Mouse (Mus musculus): Measurements from ENCODE around the gene Gemin7.

The Gemin7 gene

DNA sequence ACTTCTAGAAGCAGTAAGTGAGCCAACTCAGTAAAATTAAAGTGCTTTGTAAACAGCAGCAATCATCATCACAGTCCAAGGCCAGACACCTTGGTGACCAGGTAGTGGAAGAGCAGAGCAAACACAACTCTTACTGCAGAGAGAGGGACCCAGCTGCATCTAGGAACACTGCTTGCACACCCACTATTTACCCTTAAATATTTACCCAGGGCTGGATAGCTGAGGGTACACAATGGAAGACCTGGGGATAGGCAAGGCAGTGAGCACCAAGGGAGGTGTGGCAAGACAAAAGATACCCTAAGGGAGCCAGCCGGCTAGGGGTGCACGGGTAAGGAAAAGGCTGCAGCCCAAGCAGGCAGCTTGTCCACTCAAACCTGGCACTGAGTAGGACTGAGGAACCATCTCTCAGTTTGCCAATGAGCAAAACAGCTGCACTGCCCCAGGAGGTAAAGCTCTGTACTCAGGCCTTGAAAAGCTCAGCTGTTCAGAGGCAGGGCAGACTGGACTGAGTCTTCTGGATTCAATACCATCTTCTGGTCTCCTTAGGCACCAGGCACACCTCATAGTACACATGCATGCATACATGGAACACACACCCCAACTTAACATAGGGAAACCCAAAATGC, 29.9 kb downstream of the Gemin7 start:
- in situ Hi-C loops (cut with MboI, MseI), result no loop called here

DNA sequence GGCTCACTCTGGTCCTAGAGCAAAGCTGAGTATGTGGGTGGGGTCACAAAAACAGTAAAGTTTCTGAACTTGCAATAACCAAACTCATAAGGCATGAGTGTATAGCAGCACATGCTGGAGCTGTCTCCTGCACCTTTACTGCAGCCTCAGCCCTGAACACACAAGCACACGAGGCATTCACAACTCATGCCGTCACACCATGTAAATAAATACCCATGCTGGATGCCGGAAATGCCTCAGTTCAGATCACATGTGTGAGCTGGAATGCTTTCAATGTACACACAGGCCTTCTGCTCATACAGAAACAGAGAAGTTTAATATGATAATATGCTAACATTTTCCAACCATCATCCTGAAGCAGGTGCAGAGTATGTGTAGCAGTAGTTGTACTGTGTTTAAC, 31.4 kb downstream of the Gemin7 start:
- in situ Hi-C loops (cut with MboI, MseI), result no loop called here

DNA sequence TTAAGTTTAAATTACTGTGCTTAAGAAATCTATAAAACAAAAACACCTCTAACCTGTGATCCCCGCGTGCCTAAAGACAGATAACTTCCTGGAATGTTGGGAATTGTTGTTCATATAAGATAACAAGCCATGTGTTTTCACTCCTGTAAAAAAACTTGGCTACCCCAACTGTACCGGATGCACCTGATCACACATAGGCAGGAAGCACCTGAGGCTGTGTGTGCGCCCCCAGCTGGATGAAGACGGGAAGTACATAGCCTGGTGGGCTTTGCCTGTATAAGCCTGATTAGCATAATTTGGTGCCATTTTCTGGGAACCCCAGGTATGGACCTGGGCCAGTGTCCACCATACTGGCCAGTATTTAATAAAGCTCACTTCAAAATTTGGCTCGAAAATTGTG, 33.8 kb downstream of the Gemin7 start:
- in situ Hi-C loops (cut with MboI, MseI), result no loop called here

DNA sequence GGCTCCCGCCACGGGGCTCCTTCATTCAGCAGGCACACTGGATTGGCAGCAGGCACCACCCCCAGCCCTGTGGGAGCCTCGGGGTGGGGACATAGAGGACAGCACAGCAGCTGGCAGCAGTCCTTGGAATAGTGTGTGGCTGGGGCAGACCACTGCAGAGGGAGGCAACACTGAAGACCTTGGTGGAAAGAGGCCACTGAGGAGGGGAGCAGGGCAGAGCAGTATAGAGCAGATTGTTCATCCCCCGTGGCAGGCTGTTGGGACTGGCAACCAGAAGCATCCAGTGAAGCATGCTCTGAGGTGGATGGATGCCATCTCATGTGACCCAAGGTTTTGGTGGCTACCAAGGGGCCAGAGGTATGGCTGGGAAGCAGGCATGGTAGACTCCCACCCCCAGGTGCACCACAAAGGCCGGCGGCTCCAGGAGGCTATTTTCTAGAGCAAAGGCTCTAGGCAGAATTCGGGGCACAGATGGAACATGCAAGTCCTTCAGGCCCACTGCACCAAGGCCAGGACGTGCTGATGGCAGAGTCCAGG, 35.2 kb downstream of the Gemin7 start:
- in situ Hi-C loops (cut with MboI, MseI), result no loop called here

DNA sequence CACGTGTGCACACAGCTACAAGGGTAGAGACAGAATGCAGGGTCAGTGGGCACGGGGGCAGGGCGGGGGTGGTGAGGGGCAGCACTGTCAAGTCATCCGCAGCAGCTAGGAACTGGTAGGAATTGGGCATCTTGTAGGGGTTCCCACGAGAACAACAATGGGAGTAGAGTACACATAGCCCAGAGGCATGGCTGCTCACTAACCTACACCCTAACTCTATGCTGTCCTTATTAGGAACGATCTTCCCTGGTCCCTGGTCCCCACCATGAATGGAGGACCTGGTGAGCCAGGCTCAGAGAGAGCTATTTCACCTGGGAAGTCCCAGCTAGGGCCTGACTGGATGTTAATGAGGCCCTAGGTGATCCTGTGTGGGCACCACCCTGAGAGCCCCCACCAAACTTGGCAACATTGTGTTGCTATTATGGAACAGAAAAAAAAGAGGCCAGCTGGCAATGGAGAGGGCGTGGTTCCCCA, 35.7 kb downstream of the Gemin7 start:
- in situ Hi-C loops (cut with MboI, MseI), result no loop called here

- in situ Hi-C loops (cut with MboI, MseI), result no loop called here
Measured at GRCm38 (mm10) chr7:19540771-19541566, 36.4 kb downstream of the Gemin7 start.

GRCm38 (mm10) chr7:19534676-19535075, 42.7 kb downstream of the Gemin7 start:
- in situ Hi-C loops (cut with MboI, MseI), result no loop called here

- in situ Hi-C loops (cut with MboI, MseI), result no loop called here
Measured at GRCm38 (mm10) chr7:19532240-19532639, 45.2 kb downstream of the Gemin7 start.

DNA sequence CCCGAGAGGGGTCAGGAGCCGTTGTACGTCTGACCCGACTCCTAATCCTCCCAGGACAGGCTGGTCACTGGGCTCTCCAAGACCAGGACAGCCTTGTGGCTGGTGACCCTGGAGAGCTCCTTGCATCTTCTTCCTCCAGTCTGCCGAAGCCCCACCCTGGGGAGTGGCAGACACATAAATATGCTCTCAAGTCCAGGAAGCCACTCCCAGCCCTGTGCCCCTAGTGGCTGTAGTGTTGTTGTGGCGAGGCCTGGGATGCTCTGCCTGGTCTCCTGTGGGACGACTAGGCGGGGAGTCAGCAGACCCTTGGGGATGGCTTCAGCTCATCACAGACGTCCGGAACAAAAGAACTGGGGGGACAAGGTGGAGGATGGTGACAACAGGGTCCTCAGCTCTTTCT, 46.3 kb downstream of the Gemin7 start:
- in situ Hi-C loops (cut with MboI, MseI), result no loop called here

DNA sequence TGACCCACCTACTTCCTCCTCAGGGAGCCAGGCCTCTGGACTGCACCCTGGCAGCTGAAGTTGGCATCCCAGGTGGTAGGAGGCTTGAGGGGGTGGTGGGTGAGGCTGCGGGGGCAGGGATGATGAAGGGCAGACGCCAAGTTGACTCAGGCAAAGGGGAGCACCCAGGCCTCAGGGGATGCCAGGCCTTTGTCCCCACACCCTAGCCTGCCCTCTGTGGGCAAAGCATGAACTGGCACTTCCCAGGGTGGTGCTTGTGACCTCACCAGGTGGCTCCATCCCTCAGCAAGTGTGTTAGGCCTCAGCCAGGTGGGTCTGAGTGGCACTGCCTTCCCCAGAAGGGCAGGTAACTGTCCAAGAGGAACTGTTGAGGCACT, 52.3 kb downstream of the Gemin7 start:
- in situ Hi-C loops (cut with MboI, MseI), result no loop called here

- in situ Hi-C loops (cut with MboI, MseI), result no loop called here
Measured at GRCm38 (mm10) chr7:19524420-19525104, 52.8 kb downstream of the Gemin7 start.

- in situ Hi-C loops (cut with MboI, MseI), result no loop called here
Measured at GRCm38 (mm10) chr7:19523757-19524419, 53.5 kb downstream of the Gemin7 start.

- in situ Hi-C loops (cut with MboI, MseI), result no loop called here
Measured at GRCm38 (mm10) chr7:19523017-19523756, 54.2 kb downstream of the Gemin7 start.

DNA sequence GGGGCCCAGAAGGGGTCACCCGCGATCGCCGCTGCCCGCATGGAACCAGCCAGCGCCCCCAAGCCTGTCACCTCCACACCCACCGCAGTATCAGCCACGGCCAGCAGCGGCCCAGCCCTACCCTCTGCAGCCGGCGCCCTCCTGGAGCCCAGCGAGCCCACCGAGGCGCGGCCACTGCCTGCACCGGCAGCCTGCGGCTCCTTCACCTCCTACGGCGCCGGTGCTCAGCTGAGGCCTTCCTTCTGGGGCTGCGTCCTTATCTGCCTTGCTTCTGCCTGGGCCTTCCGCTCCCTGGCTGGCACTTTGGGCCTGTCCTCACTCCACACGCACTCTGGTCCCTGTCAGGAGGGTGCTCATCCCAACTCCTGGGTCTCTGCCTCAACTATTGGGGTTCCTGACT, 57.4 kb downstream of the Gemin7 start:
- in situ Hi-C loops (cut with MboI, MseI), result no loop called here

GRCm38 (mm10) chr7:19517652-19518365, 59.6 kb downstream of the Gemin7 start, which contains the start of gene Nkpd1:
Gene Nkpd1, plus strand, starts transcription at chr7:19517838.
- in situ Hi-C loops (cut with MboI, MseI), result no loop called here
